Mouse (Mus musculus) midbrain, embryonic 14.5 days (tissue): ENCODE measurements around the gene Homer1. TPM values are rescaled to one million over a fixed set of nuclear protein-coding genes. Genes with fewer than 3 reads are reported as not detected.
A peak's percentile ranks its signal among the peaks of the same experiment; 100 is the strongest.

Source experiments
- ATAC-seq: fragments of 200-750 bp; cut with Nextera tagmentation; 2 replicates; pipeline ENCODE4 v1.8.0; 2017; ENCODE audit warnings: moderate number of reproducible peaks, moderate library complexity; ENCODE audit not compliant: low FRiP score, low TSS enrichment
- DNase-seq: peaks from one replicate; pipeline ENCODE4 v3.0.0-alpha.2; 2015
- H3K27ac ChIP-seq: fragments of 300-500 bp; sonication (generic); replicated peaks from 2 replicates; pipeline ENCODE4 v1.5.1; 2014; ENCODE audit warnings: mild to moderate bottlenecking, low read depth, low read length, moderate library complexity
- H3K27me3 ChIP-seq: fragments of 300-500 bp; sonication (generic); 2 replicates; pipeline ENCODE4 v1.6.1; 2014; ENCODE audit warnings: low read length, control low read depth, mixed read lengths; ENCODE audit not compliant: control insufficient read depth, insufficient read depth
- H3K36me3 ChIP-seq: fragments of 300-500 bp; sonication (generic); 2 replicates; pipeline ENCODE4 v1.6.1; 2014; ENCODE audit warnings: low read length, control low read depth; ENCODE audit not compliant: control insufficient read depth, insufficient read depth
- H3K4me1 ChIP-seq: fragments of 300-500 bp; sonication (generic); 2 replicates; pipeline ENCODE4 v1.6.1; 2014; ENCODE audit warnings: mild to moderate bottlenecking, antibody characterized with exemption, low read length, control low read depth; ENCODE audit not compliant: control insufficient read depth, insufficient read depth
- H3K4me2 ChIP-seq: fragments of 300-500 bp; sonication (generic); 2 replicates; pipeline ENCODE4 v1.6.1; 2014; ENCODE audit warnings: mild to moderate bottlenecking, low read length, moderate library complexity
- H3K4me3 ChIP-seq: fragments of 300-500 bp; sonication (generic); replicated peaks from 2 replicates; pipeline ENCODE4 v1.5.1; 2014; ENCODE audit warnings: low read depth, low read length
- H3K9ac ChIP-seq: fragments of 300-500 bp; sonication (generic); replicated peaks from 2 replicates; pipeline ENCODE4 v1.6.1; 2014; ENCODE audit warnings: mild to moderate bottlenecking, low read length, moderate library complexity
- H3K9me3 ChIP-seq: fragments of 300-500 bp; sonication (generic); 2 replicates; pipeline ENCODE4 v1.6.1; 2016; ENCODE audit warnings: low read length, control low read depth, mixed read lengths; ENCODE audit not compliant: control insufficient read depth
- WGBS: fragments of 180-500 bp; shearing (Covaris S2); extraction: QIAGEN DNeasy Blood & Tissue Kit; methylation state at CpG from one replicate; pipeline ENCODE4 v1.1.7; 2014; 5-methylcytosine and 5-hydroxymethylcytosine counted together
- polyA plus RNA-seq: library from polyadenylated mRNA; unstranded; fragments of >200 nt; fragmentation: Nextera tagmentation; extraction: Ambion mirVana; gene quantifications from 2 replicates; pipeline ENCODE4 v1.2.1, GENCODE M21; 2014

Homer1 gene
- 17.1 and 17.4 TPM in 2 replicates for polyA plus RNA-seq

DNA sequence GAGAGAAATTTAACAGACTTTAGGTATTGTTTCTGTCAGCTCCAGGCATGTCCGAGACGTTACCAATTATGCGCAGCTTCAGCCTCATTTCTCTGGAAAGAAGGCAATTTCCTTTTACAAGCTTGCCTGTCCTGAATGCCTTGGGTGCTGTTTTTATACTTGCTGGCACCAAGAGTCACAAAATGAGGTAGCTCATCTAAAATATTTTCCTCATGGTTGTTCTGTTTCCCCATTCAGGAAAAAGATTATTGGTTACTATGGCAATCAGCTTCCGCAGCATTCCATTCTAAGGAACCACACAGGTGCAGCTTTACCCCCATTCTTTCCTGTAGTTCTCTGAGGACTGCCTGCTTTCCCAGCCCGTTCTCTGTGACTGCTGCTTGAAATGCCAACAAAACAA lies at the start of gene Homer1:
Gene Homer1, plus strand, starts transcription at position 320 of the 400 bp plus-strand sequence.
- Histone ChIP-seq H3K9ac (0 out of 2 replicates have a peak within 1 kb of the TSS, but pooled peaks have one; percentile 9), H3K4me3 (no peak within 1 kb of the TSS), H3K27me3 (no peaks in the 10 kb centered on the region), H3K4me1 (0 out of 2 replicates have a peak, but pooled peaks cover 4% of the 10 kb centered on the region), H3K27ac (no peak within 1 kb of the TSS), H3K36me3 (no peaks in the 10 kb centered on the region), H3K4me2 (no peak within 1 kb of the TSS), H3K9me3 (no peaks in the 10 kb centered on the region)
- ATAC-seq (no peak), DNase-seq (no peak)
- 70% methylated on average over 5 of the region's 5 CpGs for WGBS

GRCm38 (mm10) chr13:93251732-93252131 lies 47.7 kb upstream of the Homer1 start:
- Histone ChIP-seq H3K27me3 (no peaks in the 10 kb centered on the region), H3K27ac (no peak overlapping the region), H3K9me3 (no peaks in the 10 kb centered on the region), H3K4me3 (no peak overlapping the region), H3K4me2 (no peak overlapping the region), H3K9ac (no peak overlapping the region), H3K4me1 (no peaks in the 10 kb centered on the region), H3K36me3 (no peaks in the 10 kb centered on the region)
- ATAC-seq (no peak), DNase-seq (no peak)
- 89% methylated on average over 6 of the region's 6 CpGs for WGBS

DNA sequence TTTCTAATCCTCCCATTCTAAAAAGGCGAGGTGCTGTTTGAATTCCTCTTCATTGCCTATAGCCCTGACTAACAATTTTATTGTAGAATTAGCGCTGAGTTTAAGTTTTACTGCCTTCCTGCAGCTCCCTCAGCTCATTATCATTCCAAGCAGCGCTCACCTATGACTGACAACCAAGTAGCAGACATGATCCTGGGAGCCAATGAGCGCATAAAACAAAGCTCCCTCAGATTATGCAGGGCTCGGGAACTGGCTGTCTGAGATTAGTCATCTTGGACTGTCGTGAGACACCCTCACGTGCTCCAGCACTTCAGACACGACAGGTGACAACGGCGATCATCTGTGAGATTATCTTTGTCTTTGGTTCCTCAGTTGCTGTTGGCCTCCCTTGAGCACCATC lies 47.3 kb upstream of the Homer1 start:
- no peaks in the 10 kb centered on the region for H3K4me1 ChIP-seq
- ATAC-seq (no peak), DNase-seq (peak; percentile 21)
- no peak overlapping the region for H3K27ac ChIP-seq
- no peaks in the 10 kb centered on the region for H3K36me3 ChIP-seq
- H3K4me3 ChIP-seq, result no peak overlapping the region
- WGBS, result 59% methylated on average over 10 of the region's 10 CpGs
- no peaks in the 10 kb centered on the region for H3K27me3 ChIP-seq
- no peaks in the 10 kb centered on the region for H3K9me3 ChIP-seq
- no peak overlapping the region for H3K9ac ChIP-seq
- H3K4me2 ChIP-seq, result no peak overlapping the region

- no peaks in the 10 kb centered on the region for H3K36me3 ChIP-seq
- no peak overlapping the region for H3K27ac ChIP-seq
- 82% methylated on average over 5 of the region's 5 CpGs for WGBS
- H3K9ac ChIP-seq, result no peak overlapping the region
- H3K27me3 ChIP-seq, result no peaks in the 10 kb centered on the region
- ATAC-seq, result no peak
- DNase-seq, result no peak
- H3K4me1 ChIP-seq, result no peaks in the 10 kb centered on the region
- no peak overlapping the region for H3K4me2 ChIP-seq
- H3K4me3 ChIP-seq, result no peak overlapping the region
- no peaks in the 10 kb centered on the region for H3K9me3 ChIP-seq
Observed at GRCm38 (mm10) chr13:93252941-93253340, 46.5 kb upstream of the Homer1 start.

DNA sequence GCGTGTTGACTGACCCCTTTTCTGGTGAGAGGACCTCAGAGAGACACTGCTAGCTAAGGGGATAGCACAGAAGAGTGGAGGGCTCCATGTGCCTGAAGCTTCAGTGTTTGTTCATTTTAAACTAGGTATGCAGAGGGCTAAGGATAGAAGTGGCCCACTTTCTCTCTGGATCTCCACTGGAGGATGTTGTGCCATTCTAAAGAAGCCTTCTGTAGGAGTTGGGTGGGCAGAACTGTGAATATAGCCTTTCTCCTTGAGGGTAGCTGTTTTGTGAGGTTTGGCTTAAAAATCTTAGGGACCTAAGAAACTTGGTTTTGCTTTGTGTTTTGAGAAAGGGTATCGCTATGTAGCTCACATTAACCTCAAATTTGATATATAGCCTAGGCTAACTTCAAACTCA lies 32.3 kb upstream of the Homer1 start:
- no peak for ATAC-seq
- Histone ChIP-seq H3K9ac (no peak overlapping the region), H3K4me2 (no peak overlapping the region), H3K27ac (no peak overlapping the region), H3K9me3 (no peaks in the 10 kb centered on the region), H3K4me3 (no peak overlapping the region), H3K4me1 (no peaks in the 10 kb centered on the region), H3K27me3 (no peaks in the 10 kb centered on the region), H3K36me3 (no peaks in the 10 kb centered on the region)
- whole genome bisulfite sequencing, result 90% methylated on average over 2 of the region's 2 CpGs
- no peak for DNase-seq

DNA sequence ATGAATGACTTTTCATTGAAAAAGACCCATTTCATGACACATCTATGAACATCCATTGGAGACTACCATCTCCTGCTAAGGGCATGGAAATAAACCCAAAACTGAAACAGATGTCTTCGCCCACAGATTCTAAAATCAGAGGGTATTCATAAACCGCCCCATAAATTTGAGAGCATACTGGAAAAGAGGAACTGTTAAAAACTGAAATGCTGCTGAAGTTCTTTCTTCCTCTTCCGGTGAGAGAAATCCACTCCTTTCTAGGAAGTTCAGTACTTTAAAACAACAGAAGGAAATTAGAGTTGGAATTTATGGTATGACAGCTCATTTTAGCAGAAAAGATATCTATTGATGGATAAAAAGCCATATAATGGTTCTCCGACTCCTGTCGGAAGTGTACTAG lies 1.1 kb downstream of the Homer1 start:
- no peaks in the 10 kb centered on the region for H3K36me3 ChIP-seq
- H3K9me3 ChIP-seq, result no peaks in the 10 kb centered on the region
- H3K27me3 ChIP-seq, result no peaks in the 10 kb centered on the region
- ATAC-seq (no peak), DNase-seq (no peak)
- H3K4me2 ChIP-seq, result no peak overlapping the region
- no peak overlapping the region for H3K9ac ChIP-seq
- H3K4me3 ChIP-seq, result no peak overlapping the region
- WGBS, result 95% methylated on average over 5 of the region's 5 CpGs
- peaks cover 9% of the 10 kb centered on the region; the same call in 1 of the 2 replicates for H3K4me1 ChIP-seq
- no peak overlapping the region for H3K27ac ChIP-seq

DNA sequence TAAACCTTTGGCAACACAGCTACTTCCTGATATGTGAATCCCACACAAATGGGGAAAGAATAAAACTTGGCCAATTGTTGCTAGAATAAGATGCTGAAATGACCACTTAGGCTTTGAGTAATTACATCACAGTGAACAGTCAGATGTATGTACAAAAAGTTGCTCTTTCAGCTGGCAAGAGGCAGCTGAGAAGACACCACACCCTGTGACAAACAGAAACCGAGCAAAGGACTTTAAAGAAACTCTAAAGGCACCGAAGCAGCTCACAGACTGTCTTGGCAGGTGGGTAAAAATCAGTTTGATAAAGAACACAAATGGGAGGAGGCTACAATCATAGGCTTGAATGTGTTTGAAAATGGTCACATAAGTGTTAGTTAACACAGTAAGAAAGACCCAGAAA lies 1.6 kb downstream of the Homer1 start:
- Histone ChIP-seq H3K4me1 (peaks cover 13% of the 10 kb centered on the region; the same call in 1 of the 2 replicates), H3K9ac (no peak overlapping the region), H3K36me3 (no peaks in the 10 kb centered on the region), H3K4me2 (no peak overlapping the region), H3K4me3 (no peak overlapping the region), H3K27ac (no peak overlapping the region), H3K27me3 (no peaks in the 10 kb centered on the region), H3K9me3 (no peaks in the 10 kb centered on the region)
- no peak for ATAC-seq
- DNase-seq, result no peak
- WGBS, result 91% methylated on average over 2 of the region's 2 CpGs

DNA sequence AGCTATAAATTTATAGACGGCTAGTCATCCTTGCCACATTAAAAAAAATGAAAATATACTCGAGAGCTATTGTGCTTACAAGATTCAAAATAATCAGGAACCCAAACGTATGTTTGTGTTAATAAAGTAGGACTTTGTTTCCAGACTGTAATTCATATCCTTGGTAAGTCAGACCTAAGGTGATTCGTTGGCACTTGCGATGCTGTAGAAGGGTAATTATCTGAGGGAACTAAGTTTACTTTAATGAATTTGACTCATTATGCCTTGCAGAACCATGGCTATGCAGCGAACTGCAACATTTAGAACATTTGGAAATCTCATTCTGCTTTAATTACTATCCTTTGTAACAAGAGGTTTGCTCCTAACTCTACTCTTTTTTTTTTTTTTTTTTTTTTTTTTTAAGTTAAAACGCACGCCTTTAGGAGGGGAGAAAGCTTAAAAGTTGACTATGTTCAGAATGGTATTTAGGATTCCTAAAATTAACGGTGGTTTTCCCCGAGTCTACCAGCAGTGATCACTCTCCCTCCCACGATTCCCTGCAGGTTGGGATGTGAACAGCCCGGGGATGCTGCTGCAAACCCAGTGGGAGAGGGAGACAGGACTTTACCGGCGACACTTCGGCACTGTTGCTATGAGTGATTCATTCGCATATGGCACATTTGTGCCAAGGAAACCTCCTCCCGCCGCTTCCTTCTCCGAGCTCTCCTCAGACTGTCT lies 3.6 kb downstream of the Homer1 start:
- peak overlapping the region; percentile 99 for H3K27ac ChIP-seq
- H3K4me1 ChIP-seq, result peaks cover 29% of the 10 kb centered on the region
- no peaks in the 10 kb centered on the region for H3K27me3 ChIP-seq
- DNase-seq (no peak), ATAC-seq (peak; percentile 60)
- no peaks in the 10 kb centered on the region for H3K9me3 ChIP-seq
- H3K4me2 ChIP-seq, result peak overlapping the region; percentile 90
- 14% methylated on average over 19 of the region's 19 CpGs for WGBS
- H3K4me3 ChIP-seq, result peak overlapping the region; percentile 90
- no peaks in the 10 kb centered on the region for H3K36me3 ChIP-seq
- peak overlapping the region; percentile 95 for H3K9ac ChIP-seq
